Mouse (Mus musculus) thymus, postnatal 10 days (tissue): ENCODE measurements around the gene Gm5475.

ENCODE experiments used
- DNase-seq, 2 experiments: peaks; one replicate each; pipeline ENCODE4 v3.0.0; 2021; ENCODE audit warnings: low spot score in 2 of 2

Gene Gm5475

GRCm38 (mm10) chr15:100448572-100448971 is 26.6 kb downstream of the Gm5475 start:
- DNase-seq, result no peak

GRCm38 (mm10) chr15:100449495-100449894 is 27.5 kb downstream of the Gm5475 start:
- no peak for DNase-seq

GRCm38 (mm10) chr15:100451245-100451644 is 29.3 kb downstream of the Gm5475 start:
- no peak for DNase-seq

GRCm38 (mm10) chr15:100452486-100452885 is 30.5 kb downstream of the Gm5475 start:
- no peak for DNase-seq

- DNase-seq, result no peak
Measured at GRCm38 (mm10) chr15:100456356-100456991, 34.5 kb downstream of the Gm5475 start.

- DNase-seq, result peak; percentile 57 to 84
Measured at GRCm38 (mm10) chr15:100457340-100457739, 35.4 kb downstream of the Gm5475 start.

GRCm38 (mm10) chr15:100458055-100458454 is 36.1 kb downstream of the Gm5475 start:
- DNase-seq, result peak; percentile 44 to 69

- DNase-seq, result peak; percentile 25 to 58
Measured at GRCm38 (mm10) chr15:100460942-100461341, 39.0 kb downstream of the Gm5475 start.

- DNase-seq, result no peak
Measured at GRCm38 (mm10) chr15:100461646-100462045, 39.7 kb downstream of the Gm5475 start.

- no peak for DNase-seq
Measured at GRCm38 (mm10) chr15:100462086-100462485, 40.1 kb downstream of the Gm5475 start.

GRCm38 (mm10) chr15:100463712-100464111 is 41.8 kb downstream of the Gm5475 start:
- DNase-seq, result peak; percentile 62 to 74

GRCm38 (mm10) chr15:100465432-100465831 is 43.5 kb downstream of the Gm5475 start:
- no peak for DNase-seq

- no peak for DNase-seq
Measured at GRCm38 (mm10) chr15:100467738-100468137, 45.8 kb downstream of the Gm5475 start.

GRCm38 (mm10) chr15:100468295-100469188 is 46.6 kb downstream of the Gm5475 start, which contains the start of gene Letmd1:
Gene Letmd1, plus strand, starts transcription at chr15:100469023.
- peak; percentile 82 to 88 for DNase-seq

- no peak for DNase-seq
Measured at GRCm38 (mm10) chr15:100469189-100469545, 47.2 kb downstream of the Gm5475 start.

GRCm38 (mm10) chr15:100470037-100470436 is 48.1 kb downstream of the Gm5475 start:
- DNase-seq, result no peak

GRCm38 (mm10) chr15:100473926-100474503 is 52.1 kb downstream of the Gm5475 start:
- DNase-seq, result no peak
